Mouse (Mus musculus): ENCODE results near the gene Pla2g6.

Pla2g6 gene

GRCm38 (mm10) chr15:79328058-79328938, at the start of gene Pla2g6:
Pla2g6 (minus strand) TSS chr15:79328390.
- peak; percentile 99 for DNase-seq

GRCm38 (mm10) chr15:79377681-79378080, 49.5 kb upstream of the Pla2g6 start:
- peak; percentile 70 for DNase-seq

GRCm38 (mm10) chr15:79374760-79375159, 46.6 kb upstream of the Pla2g6 start:
- no peak for DNase-seq

GRCm38 (mm10) chr15:79370281-79370843, 42.2 kb upstream of the Pla2g6 start:
- no peak for DNase-seq

GRCm38 (mm10) chr15:79369452-79370280, 41.5 kb upstream of the Pla2g6 start:
- DNase-seq: no peak

- no peak for DNase-seq
Measured at GRCm38 (mm10) chr15:79368861-79369440, 40.8 kb upstream of the Pla2g6 start.

- peak; percentile 48 for DNase-seq
Measured at GRCm38 (mm10) chr15:79368313-79368811, 40.2 kb upstream of the Pla2g6 start.

GRCm38 (mm10) chr15:79366402-79366801, 38.2 kb upstream of the Pla2g6 start:
- no peak for DNase-seq

GRCm38 (mm10) chr15:79365068-79365467, 36.9 kb upstream of the Pla2g6 start:
- no peak for DNase-seq

- DNase-seq: no peak
Measured at GRCm38 (mm10) chr15:79364120-79364519, 35.9 kb upstream of the Pla2g6 start.

GRCm38 (mm10) chr15:79361023-79361422, 32.8 kb upstream of the Pla2g6 start:
- DNase-seq: no peak

GRCm38 (mm10) chr15:79360371-79360770, 32.2 kb upstream of the Pla2g6 start:
- DNase-seq: no peak

GRCm38 (mm10) chr15:79359954-79360353, 31.8 kb upstream of the Pla2g6 start:
- DNase-seq: peak; percentile 58

- peak; percentile 36 for DNase-seq
Measured at GRCm38 (mm10) chr15:79357974-79358690, 29.9 kb upstream of the Pla2g6 start.

- peak; percentile 62 for DNase-seq
Measured at GRCm38 (mm10) chr15:79357036-79357911, 29.1 kb upstream of the Pla2g6 start.

GRCm38 (mm10) chr15:79356481-79356880, 28.3 kb upstream of the Pla2g6 start:
- DNase-seq: no peak

- no peak for DNase-seq
Measured at GRCm38 (mm10) chr15:79354619-79355018, 26.4 kb upstream of the Pla2g6 start.

- no peak for DNase-seq
Measured at GRCm38 (mm10) chr15:79353690-79354305, 25.6 kb upstream of the Pla2g6 start.

GRCm38 (mm10) chr15:79352479-79352878, 24.3 kb upstream of the Pla2g6 start:
- DNase-seq: no peak

- peak; percentile 65 for DNase-seq
Measured at GRCm38 (mm10) chr15:79351331-79351767, 23.2 kb upstream of the Pla2g6 start.
